Mouse (Mus musculus): ENCODE measurements around the gene Cmip.

The Cmip gene

DNA sequence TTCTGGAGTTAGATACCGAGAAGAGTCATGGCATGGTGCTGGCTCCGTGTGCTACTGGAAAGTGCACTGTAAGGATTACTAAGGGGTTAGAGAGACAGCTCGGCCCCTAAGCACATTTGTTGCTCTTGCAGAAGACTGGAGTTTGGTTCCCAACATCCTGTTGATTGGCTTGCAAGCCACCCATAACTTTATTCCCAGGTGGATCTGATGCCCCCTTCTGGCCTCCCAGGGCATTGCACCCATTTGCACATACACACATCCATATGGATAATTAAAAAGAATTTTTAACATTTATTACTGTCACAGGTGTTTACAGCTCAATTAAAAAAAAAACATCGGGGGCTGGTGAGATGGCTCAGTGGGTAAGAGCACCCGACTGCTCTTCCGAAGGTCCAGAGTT is 207.7 kb downstream of the Cmip start:
- in situ Hi-C loops (cut with MboI) = no loop called here

DNA sequence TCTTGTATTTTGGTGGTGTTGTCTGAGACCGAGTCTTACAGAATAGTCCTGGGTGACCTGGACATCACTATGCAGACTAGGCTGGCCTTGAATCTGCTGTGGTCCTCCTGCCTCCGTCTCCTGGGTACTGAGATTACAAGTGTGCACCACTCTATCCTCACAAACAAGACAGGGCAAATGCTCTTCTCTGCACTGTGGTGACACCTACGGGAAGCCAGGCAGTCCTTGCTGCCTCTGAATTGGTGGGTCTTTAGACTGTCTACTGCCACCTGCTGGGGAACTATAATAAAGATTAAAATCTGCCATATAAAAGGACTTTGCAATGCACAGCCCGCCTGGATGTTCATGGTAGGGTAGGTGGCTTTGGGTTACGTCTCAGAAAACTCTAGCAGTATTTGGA is 208.4 kb downstream of the Cmip start:
- in situ Hi-C loops (cut with MboI) = no loop called here

- in situ Hi-C loops (cut with MboI) = no loop called here
Observed at GRCm38 (mm10) chr8:117467466-117467865, 210.6 kb downstream of the Cmip start.

GRCm38 (mm10) chr8:117469431-117470341 is 212.8 kb downstream of the Cmip start:
- in situ Hi-C loops (cut with MboI) = loop anchor here (5.0 kb wide), 1 partner anchor 247 kb away; no protein-coding TSS in a partner anchor

DNA sequence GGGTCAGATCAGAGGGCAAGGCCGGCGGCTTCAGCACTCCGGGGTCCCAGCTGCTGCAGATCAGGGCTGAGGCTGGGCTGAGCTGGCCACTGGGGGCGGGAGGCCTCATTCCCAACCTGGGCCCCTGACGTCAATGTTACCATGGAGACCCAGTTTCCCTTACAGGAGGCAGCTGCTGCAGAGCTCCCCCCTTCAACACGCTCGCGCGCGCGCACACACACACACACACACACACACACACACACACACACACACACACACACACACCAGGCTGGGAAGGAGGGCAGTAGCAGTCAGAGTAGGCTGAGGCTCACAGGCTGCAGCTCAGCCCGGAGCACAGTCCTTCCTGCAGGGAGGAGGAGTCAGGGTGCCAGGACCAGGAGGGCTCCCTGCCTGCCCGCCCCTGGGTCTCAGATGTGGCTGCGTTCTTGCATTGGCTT is 213.5 kb downstream of the Cmip start:
- in situ Hi-C loops (cut with MboI) = loop anchor here (5.0 kb wide), 1 partner anchor 248 kb away; no protein-coding TSS in a partner anchor

DNA sequence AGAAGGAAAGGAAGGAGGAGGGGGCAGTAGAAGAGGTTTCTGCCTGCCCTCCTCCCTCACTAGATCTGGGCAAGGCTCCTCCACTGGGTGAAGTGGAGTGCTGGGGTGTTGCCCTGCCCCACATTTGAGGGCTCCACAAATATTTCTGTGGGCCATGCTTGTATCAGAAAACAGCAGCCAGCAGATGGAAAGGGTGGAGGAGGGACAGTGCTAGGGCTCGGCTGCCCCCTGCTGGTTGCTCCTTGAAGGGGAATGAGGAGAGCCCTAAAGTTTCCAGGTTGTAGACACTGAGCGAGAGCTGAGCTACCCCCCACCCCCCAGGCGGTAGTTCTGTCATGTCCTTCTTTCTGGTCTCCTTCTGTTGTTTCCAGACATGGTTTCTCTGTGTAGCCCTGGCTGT is 214.3 kb downstream of the Cmip start:
- in situ Hi-C loops (cut with MboI) = loop anchor here (5.0 kb wide), 1 partner anchor 249 kb away; no protein-coding TSS in a partner anchor

- in situ Hi-C loops (cut with MboI) = loop anchor here (5.0 kb wide), 1 partner anchor 249 kb away; no protein-coding TSS in a partner anchor
Observed at GRCm38 (mm10) chr8:117471655-117472054, 214.8 kb downstream of the Cmip start.

DNA sequence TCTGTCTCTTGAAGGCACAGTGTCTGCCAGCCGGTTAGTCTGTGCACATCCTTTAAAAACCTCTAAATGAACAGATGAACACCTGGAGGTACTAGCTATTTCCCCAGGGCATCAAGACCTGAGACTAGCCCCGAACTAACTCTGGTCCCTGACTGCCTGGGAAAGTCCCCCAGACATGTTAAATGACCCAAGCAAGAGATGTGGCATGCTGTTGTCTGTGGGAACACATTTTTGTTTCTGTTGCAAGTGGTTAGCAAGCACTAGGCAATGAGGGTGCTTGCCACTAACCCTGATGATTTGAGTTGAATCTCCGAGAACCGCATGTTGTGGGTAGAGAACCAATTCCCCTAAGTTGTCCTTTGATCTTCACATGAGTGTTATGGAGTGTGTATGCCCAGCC is 215.5 kb downstream of the Cmip start:
- in situ Hi-C loops (cut with MboI) = loop anchor here (5.0 kb wide), 1 partner anchor 250 kb away; no protein-coding TSS in a partner anchor

GRCm38 (mm10) chr8:117474944-117475343 is 218.1 kb downstream of the Cmip start:
- in situ Hi-C loops (cut with MboI) = loop anchor here (5.0 kb wide), 1 partner anchor 253 kb away; no protein-coding TSS in a partner anchor

DNA sequence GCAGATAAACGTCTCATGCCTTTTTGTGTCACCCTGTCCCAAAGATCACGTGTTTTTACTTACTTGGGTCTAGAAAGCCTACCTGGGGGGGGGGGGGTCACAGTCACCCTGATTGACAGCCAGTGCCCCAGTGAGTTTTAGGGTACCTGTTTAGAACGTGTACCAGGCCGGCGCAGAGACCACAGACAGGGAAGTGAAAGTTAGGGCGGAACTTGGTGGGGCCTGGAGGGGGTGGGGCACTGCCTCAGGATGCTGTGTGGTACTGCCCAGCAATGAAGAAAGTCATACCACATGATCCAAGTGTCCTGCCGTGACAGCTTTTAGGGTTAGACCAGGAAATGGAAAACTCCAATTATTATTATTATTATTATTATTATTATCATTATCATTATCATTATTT is 219.0 kb downstream of the Cmip start:
- in situ Hi-C loops (cut with MboI) = no loop called here

- in situ Hi-C loops (cut with MboI) = no loop called here
Observed at GRCm38 (mm10) chr8:117478082-117478481, 221.2 kb downstream of the Cmip start.

- in situ Hi-C loops (cut with MboI) = loop anchor here (5.0 kb wide), 1 partner anchor 47 kb away; no protein-coding TSS in a partner anchor
Observed at GRCm38 (mm10) chr8:117479996-117480395, 223.1 kb downstream of the Cmip start.

DNA sequence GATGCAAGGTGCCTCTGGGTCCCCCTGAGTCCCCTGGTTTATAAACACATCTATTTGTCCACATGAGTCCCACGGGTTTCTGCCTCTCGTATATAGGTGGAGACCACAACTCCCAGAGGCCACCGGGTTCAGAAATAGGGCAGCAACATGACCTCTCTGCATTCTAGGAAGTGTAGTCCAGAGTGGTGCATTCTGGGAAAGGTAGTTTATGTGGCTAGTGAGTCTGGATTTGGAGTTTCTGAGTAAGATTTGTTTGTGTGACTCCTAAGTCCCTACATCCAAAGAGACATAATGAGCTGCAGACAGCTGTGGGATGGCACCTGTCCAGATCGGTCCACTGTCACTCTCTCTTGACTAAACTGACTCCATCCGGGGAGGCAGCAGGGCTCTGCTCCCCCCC is 223.7 kb downstream of the Cmip start:
- in situ Hi-C loops (cut with MboI) = loop anchor here (5.0 kb wide), 1 partner anchor 47 kb away; no protein-coding TSS in a partner anchor

GRCm38 (mm10) chr8:117481830-117482229 is 225.0 kb downstream of the Cmip start:
- in situ Hi-C loops (cut with MboI) = loop anchor here (5.0 kb wide), 1 partner anchor 45 kb away; no protein-coding TSS in a partner anchor

DNA sequence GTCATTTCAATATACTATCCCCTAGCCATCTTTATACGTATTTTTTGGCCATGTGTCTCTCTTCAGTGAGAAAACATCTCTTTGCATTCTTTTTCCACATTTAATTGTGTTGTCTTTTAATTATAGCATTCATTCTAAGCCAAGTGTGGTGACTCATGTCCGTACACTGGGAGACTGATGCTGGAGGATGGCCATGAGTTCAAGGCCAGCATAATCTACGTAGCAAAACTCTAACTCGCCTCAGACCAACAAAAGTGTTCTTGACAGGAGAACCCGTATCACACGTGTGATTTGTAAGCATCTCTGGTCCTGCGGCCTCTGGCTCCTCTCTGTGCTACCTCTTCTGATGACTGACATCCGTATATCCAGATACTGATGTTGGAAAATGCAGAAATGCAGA is 227.9 kb downstream of the Cmip start:
- in situ Hi-C loops (cut with MboI) = loop anchor here (5.0 kb wide), 1 partner anchor 43 kb away; no protein-coding TSS in a partner anchor

- in situ Hi-C loops (cut with MboI) = no loop called here
Observed at GRCm38 (mm10) chr8:117485316-117485715, 228.5 kb downstream of the Cmip start.

DNA sequence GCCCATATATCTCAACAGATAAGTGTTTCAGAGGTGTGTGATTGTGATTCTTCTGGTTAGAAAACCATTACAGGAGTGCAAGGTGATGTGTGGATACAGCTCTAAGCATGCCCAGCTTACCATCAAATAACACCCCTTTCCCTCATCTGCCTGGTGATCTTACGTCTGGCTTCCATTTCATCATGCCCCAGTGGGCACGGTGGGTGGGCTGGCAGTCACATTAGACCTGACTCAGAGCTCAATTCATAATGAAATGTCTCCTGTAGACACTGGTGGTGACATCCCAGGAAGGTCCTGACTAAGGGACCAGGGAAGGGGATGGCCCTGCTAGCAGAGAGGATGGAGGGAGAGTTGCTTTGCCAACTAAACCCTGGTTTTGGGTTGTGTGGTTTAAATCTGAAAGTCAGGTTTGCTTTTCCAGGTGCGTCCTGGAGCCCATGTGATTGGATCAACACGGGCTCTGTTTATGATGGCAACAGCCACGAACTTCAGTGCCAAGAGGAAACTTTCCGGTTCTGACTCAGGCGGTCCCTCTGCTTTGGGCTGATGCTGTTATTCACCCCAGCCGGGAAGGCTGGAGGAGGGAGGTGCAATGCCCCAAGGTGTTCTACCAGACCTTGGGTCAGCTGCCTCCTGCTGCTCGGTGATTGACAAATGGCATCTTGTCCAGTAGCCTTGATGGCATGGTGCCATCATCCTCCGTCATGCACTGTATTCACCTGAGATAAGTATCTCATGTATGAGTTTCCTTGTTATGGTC is 231.6 kb downstream of the Cmip start:
- in situ Hi-C loops (cut with MboI) = no loop called here

DNA sequence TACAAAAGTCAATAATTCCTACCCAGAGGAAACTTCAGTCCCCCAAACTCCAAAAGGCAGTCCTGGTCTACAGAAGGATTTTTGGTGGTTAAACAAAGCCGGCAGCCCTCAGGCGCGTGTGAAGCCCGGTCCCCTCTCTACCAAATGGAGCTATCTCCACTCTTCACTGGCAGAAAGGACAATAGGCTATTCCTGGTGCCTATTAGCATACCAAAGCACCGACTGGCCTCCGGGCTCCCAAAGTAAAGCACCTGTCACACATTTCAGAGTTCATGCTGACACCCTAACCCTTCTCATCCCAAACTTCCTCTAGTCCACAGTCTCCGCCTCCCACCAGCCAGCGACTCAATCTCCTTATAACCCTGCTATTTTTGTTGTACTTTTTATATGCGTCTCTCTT is 236.7 kb downstream of the Cmip start:
- in situ Hi-C loops (cut with MboI) = no loop called here

GRCm38 (mm10) chr8:117494874-117495273 is 238.0 kb downstream of the Cmip start:
- in situ Hi-C loops (cut with MboI) = no loop called here

DNA sequence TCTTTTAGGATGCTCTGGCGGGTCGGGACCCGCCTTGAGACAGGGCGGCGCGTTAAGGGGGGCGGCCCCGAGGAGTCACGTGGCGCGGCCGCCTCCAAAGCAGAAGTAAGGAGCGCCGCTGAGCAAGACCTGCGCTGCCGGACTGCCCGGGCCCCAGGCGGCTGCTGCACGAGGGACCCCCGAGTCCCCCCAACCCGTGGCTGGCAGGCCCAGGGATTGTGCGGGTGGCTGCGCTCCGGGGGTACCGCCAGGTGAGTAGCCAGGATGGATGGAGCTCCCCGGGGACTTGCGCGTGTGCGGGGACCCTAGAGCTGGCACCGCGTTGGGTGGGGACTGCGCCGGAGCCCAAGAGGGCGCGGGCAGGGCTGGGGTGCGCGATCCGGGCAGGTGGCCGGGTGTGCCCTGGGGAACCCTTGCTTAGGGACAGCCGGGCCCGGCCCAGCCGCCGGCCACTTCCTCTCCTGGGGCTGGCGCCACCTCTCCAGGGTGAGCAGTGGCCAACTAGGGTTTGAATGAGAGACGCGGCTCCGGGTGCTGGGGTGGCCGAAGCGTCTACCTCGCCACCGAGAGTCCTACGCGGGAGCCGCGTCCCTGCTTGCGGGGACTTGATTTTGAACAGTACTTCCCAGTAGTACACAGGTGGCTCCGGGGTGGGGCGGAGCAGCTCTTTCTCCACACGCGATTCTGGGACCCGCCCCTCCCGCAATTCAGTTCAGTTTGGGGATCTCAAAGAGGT is 241.5 kb downstream of the Cmip start, which contains the start of gene Plcg2:
Gene Plcg2 (plus strand): TSS at position 113 of the 736 bp plus-strand sequence.
- in situ Hi-C loops (cut with MboI) = no loop called here

- in situ Hi-C loops (cut with MboI) = no loop called here
Observed at GRCm38 (mm10) chr8:117498915-117499540, 242.2 kb downstream of the Cmip start.

All from mature B cell (primary cell).